Mouse (Mus musculus) kidney, postnatal 4 days (tissue): Measurements from ENCODE around the gene Apon.
"Not testable (repeated sequence)": the region's sequence is repeated elsewhere in the genome, so short reads cannot be mapped to it uniquely, and the experiment has no call there.

Source experiments
- DNase-seq, 2 experiments: peaks; one replicate each; pipeline ENCODE4 v3.0.0; 2021; ENCODE audit warnings: mixed read lengths in 2 of 2

Apon gene

DNA sequence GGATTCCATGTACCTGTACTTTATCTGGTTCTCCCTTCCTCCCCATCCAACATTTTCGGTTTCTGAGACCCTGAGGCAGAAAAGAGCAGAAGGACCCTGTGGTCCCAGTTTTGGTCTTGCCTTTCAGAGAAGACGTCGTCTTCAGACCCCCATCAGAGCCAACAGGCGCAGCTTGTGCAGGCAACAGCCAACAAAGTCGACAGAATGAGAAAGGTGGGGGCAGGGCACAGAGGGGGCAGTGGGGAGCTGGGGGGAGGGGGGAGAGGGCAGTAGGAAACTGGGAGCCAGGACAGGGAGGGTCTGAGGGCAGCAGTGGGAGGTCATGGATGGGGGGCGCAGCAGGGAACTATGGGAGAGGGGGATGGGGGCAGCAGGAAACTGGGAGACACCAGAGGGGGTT, 24.3 kb downstream of the Apon start:
- no peak for DNase-seq

DNA sequence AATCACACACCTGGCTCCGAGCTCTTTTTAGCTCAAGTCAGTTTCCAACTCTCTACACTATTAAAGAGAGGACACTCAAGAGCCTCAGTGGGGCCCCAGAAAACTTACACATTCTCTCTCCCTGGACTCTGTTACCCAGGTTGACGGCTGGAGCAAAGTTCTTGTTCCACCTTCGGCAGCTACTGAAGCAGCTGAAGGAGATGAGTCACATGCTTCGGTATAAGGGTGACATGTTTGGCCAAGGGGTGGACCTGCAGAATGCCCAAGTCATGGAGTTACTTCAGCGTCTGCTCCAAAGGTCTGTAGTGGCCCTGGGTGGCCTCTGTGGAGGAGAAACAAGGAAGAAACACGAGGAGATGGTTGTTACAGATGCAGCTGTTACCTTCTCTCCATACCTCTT, 27.0 kb downstream of the Apon start:
- DNase-seq = peak in 1 of 2 experiments; percentile 20

DNA sequence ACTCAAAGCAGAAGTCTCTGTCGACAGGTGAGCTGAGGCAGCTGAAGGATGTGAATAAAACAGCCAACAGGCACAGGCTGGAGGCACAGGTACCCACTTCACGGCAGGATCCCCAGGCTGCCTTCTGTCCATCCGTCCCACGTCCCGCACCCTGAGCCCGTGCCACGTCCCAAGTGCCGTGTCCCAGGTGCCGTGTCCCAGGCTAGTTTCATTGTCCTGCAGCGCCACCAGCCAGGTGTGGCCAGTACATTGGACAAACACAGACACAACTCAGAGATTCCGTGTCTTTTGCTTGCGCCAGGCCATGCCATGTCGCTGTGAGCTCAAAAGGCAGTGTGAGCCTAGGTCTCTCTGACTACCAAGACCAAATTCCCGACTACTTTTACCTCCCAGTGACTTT, 27.8 kb downstream of the Apon start:
- no peak for DNase-seq

DNA sequence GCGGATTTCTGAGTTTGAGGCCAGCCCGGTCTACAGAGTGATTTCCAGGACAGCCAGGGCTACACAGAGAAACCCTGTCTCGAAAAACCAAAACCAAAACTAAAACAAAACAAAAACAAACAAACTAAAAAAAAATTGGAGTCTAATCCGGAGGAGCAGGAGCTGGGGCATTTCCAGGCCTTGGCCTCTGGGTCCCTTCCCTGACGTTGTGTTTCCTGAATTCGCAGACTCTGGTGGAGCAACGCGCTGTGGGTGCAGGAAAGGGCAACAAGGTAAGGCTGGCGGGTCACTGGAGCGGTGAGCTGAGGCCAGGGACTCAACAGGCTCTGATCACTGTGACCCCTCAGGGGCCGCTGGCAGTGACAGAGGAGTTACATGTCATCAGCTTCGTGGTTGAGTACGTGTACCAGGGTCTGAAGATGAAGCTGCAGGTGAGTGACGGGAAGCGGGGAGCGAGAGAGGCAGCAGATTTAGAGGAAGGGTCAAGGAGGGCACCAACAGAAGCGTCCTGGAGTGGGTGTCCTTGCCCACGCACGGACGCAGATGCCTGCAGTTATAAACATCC, 29.1 kb downstream of the Apon start:
- no peak for DNase-seq

DNA sequence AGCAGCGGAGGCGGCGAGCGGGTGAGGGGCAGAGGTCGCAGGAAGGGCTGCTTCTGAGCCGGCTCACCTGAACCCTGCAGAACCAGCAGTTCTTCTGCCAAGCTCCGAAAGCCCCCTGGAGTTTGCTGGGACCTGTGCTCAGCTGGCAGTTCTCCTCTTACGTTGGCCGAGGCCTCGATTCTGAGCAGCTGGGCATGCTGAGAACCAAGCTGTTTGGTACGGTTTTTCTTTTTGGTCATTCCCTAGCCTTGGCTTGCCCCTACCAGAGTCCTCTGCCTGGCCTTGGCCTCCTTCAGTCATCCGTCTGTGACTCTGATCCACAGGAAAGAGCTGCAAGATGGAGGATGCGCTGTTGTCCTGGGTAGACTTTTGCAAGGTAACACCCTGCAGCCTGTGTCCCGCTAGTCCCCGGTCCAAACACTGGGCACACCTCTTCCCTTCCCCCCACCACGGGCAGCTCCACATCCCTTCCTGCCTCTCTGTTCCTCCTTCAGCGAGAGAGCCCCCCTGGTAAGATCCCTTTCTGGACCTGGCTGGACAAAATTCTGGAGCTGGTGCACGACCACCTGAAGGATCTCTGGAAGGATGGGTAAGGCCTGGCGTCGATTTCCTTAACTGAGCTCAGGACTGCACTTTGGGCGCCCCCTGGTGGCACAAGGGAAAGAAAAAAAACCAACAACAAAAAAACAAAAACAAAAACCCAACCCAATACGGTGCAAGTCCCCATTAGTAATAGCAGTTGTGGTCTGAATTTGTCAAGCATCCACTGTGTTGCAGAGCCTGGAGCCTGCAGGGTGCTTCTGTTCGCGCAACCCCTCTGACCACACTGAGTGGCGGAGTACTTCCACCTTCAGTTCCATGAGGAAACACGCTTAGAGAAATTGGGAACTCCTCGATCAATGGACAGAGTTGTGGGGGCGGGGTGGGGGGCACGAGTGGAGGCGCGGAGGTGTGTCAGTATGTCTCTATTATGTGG, 30.0 kb downstream of the Apon start:
- DNase-seq = peak; percentile 84 to 86

DNA sequence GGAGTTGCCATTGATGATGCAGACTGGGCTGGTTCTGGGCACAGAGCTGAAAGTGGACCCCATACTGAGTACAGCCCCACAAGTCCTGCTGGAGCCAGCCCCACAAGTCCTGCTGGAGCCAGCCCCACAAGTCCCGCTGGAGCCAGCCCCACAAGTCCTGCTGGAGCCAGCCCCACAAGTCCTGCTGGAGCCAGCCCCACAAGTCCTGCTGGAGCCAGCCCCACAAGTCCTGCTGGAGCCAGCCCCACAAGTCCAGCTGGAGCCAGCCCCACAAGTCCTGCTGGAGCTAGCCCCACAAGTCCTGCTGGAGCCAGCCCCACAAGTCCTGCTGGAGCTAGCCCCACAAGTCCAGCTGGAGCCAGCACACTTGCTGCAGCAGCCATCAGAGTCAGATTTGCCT, 36.7 kb downstream of the Apon start:
- DNase-seq = not testable (repeated sequence)

DNA sequence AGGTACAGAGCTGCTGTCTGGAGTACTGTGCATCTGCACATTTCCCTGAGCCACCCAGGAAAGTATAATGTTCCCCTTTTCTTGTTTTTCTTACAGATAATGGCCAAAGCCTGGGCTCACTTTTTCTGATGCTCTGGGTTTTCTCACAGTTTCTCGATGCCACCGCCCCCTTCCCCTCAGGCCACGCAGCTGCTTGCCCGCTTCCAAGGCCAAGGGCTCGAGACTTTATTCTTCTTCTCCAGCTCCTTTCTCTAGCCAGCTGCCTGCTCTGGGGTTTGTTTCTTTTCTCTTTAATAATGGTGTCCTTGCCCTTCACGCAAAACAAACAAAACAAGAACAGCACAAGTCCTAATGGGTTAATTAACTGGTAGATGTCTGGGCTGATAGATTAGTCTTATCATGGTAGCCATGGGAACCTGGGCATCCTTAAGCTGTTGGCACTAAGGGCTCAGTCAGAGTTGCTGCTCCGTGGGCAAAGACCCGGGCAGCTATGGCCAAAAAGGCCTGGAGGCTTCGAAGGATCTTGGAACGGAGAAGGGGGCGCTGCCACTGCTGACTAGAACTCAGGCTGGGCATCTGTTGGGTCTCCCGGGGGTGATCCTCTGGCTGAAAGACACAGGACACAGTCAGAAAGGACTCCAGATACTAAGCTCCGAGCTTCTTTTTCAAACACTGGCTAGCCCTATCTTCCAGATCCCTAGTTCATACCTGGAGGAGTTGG, 42.6 kb downstream of the Apon start:
- DNase-seq = no peak

DNA sequence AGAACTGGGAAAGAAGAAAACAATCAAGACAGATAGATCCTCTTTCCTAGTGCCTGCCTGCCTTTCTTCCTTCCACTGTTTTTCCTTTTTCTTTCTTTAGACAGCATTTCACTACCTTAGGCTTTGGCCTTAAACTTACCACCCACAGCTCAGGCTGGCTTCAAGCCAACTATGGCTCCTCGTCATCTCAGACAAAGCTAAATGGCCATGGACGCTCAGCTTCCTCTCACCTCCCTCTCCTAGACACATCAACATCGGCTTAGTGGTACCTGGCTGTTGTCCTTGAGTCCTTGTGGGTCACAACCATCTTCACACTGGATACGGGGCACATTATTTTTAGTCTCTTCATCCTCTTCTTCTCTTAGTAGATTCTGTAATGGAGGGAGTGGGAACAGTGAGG, 43.3 kb downstream of the Apon start:
- peak in 1 of 2 experiments; percentile 21 for DNase-seq

DNA sequence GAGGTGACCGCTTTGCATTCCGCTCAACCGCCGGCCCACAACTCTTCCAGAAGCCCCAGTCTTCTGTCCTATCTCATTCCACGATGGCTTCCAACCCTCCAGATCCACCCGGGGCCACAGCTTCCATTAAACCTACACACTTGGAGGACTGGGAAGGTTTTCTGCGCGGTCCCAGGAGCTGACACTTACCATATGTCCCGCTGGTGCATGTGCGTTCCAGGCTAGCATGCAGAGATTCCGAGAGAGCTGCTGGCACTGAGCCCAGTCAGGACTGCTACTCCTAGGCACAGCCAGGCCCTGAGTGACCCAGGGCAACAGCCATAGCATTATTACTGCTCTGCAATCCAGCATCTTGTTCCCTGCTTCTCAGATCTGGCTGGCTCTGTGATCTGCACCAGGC, 43.7 kb downstream of the Apon start:
- DNase-seq = peak; percentile 63 to 68

DNA sequence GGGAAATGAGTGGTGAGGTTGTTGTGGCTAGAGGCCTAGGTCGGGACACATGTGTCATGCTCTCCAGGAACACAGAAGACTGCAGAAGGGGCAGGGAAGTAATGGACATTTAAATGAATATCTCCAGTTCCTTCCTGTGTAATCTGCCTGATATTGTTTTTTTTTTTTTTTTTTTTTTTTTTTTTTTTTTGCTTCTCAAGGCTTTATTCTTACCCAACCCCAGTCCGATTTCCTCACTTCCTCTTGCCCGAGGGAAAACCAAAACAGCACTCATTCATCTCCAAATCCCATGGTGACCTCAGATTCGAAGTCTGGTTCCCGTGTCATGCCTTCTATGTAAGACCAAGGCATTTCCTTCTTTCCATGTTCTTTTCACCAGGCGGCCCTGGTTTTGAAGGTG, 44.3 kb downstream of the Apon start:
- no peak for DNase-seq

DNA sequence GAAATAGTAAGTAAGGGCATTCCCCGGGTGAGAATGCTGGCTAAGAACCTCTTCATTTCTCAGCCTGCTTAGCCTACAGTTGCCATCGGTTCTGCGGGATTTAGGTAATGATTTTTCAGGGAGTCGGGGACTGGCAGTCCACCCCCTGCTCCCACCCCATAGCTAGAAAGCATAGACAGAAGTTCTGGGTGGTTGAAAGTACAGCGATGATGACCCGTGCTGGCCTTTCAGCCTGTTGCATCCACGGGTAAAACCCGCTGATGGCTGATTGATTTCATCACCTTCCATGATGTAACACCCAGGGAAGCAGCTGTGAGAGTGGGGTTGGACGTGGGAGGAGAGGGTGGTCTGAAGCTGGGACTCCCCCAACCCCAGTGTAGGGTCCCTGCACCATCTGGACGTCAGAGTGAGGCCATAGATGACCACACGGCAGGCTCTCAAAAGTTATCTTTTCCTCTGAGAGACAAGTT, 44.8 kb downstream of the Apon start, which contains the start of gene Il23a:
Gene Il23a, minus strand, starts transcription at position 51 of the 470 bp plus-strand sequence.
- DNase-seq = no peak

DNA sequence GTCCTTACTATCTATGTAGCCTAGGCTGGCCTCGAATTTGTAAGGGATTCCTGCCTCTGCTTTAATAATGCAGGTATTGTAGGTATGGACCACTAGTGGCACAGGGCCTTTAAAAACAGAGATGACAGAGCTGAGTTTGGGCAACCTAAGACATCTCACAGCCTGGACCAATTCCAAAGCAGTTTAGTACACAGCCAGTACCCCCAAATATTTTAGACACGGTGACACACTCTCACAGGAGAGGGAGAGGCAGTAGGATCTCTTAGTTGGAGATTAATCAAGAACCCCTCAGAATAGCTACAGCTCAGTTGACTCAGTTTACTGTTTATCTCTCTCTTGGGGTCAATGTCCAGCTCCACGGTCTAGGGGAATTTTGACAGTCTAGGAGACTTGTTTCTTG, 48.5 kb downstream of the Apon start:
- no peak for DNase-seq

DNA sequence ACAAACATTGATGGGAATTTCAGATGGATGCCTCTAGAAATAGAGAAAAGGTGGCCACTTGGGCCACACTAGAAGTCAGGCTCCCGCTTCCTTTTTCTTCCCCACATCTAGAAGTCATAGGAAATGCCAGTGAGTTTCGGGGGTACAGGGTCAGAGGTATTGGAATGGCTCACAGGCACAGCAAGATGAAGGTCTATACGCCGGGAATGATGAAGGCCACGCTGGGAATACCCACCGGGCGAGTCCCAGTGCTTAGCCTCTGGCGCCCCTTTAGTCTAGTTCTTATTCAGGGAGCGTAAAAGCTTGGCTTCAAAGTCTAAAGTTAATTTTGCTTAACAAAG, 48.9 kb downstream of the Apon start:
- no peak for DNase-seq

DNA sequence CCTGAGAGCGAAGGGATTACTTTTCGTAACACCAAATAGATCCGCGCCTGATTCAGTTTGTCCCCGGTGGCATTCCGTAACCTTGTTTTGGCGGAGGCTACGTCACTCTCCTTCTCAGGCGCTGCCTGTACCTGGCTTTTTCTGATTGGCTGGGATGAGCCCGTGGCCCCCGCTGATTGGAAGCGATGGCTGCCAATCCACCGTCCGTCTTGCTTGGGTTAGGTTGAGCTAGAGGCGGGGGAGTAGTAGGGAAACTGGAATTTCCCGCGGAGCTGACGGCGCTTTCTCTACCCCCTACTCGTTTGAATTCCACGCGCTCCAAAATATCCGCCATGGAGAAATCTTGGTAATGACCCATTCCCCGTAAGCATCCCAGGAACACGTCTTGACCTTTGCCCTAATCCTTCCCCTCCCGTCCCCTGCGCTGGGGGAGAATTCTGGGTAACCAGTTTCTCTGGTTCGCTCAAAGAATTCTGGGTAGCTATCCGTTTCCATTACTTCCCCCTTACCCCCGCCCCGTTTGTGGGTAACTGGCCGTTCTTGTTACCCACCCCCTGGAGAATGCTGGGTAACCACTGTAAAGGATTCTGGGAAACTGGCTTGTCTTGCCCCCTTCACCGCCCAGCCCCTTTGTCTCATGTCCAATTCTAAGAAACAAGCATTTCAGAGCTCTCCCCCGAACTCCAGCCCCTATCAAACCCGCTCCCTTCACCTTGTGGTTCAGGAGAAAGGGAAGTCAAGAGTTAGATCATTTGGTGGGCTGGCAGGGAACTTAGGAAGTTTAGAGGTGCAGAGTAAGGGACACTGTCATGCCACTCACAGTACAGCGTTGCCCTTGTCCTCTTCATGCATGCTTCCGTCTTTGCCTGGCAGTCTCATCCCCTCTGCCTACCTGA, 49.5 kb downstream of the Apon start, which contains the start of gene Pan2:
Gene Pan2, plus strand, starts transcription at position 210 of the 896 bp plus-strand sequence.
- DNase-seq = peak; percentile 99
